Mouse (Mus musculus): Measurements from ENCODE around the gene Scgb1b10.
"Not testable (repeated sequence)": the region's sequence is repeated elsewhere in the genome, so short reads cannot be mapped to it uniquely, and the experiment has no call there.

The Scgb1b10 gene

GRCm38 (mm10) chr7:32100553-32100952 lies at the start of gene Scgb1b10:
Scgb1b10 (plus strand) TSS chr7:32100853.
- not testable (repeated sequence) for DNase-seq (ENCODE audit: low spot score in 2 of 2)

Data from frontal cortex, postnatal 25 days (tissue).